Mouse (Mus musculus) intestine, postnatal 0 days (tissue): ENCODE results near the gene Asb8. TPM values are rescaled to one million over a fixed set of nuclear protein-coding genes. Genes with fewer than 3 reads are reported as not detected.

Experiments
- ATAC-seq: fragments of 200-750 bp; cut with Nextera tagmentation; 2 replicates; pipeline ENCODE4 v1.8.0; 2017; ENCODE audit warnings: mild to moderate bottlenecking, moderate TSS enrichment, moderate library complexity
- H3K27ac ChIP-seq: fragments of 300-500 bp; sonication (generic); 2 replicates; pipeline ENCODE4 v1.5.1; 2014; ENCODE audit warnings: mild to moderate bottlenecking, low read depth, low read length, moderate library complexity
- H3K27me3 ChIP-seq: fragments of 300-500 bp; sonication (generic); replicated peaks from 2 replicates; pipeline ENCODE4 v1.6.1; 2014; ENCODE audit warnings: low read length, mixed read lengths; ENCODE audit not compliant: control insufficient read depth, insufficient read depth
- H3K36me3 ChIP-seq: fragments of 300-500 bp; sonication (generic); 2 replicates; pipeline ENCODE4 v1.6.1; 2014; ENCODE audit warnings: mild to moderate bottlenecking, moderate library complexity; ENCODE audit not compliant: control insufficient read depth, insufficient read depth
- H3K4me1 ChIP-seq: fragments of 300-500 bp; sonication (generic); replicated peaks from 2 replicates; pipeline ENCODE4 v1.6.1; 2014; ENCODE audit warnings: antibody characterized with exemption, low read length, mixed read lengths; ENCODE audit not compliant: control insufficient read depth, insufficient read depth
- H3K4me2 ChIP-seq: fragments of 300-500 bp; sonication (generic); replicated peaks from 2 replicates; pipeline ENCODE4 v1.6.1; 2014; ENCODE audit warnings: low read depth, mild to moderate bottlenecking, moderate library complexity
- H3K4me3 ChIP-seq: fragments of 300-500 bp; sonication (generic); 2 replicates; pipeline ENCODE4 v1.5.1; 2014; ENCODE audit warnings: low read depth, low read length
- H3K9ac ChIP-seq: fragments of 300-500 bp; sonication (generic); 2 replicates; pipeline ENCODE4 v1.6.1; 2014; ENCODE audit warnings: mild to moderate bottlenecking, low read depth, low read length
- H3K9me3 ChIP-seq: fragments of 300-500 bp; sonication (generic); 2 replicates; pipeline ENCODE4 v1.6.1; 2016; ENCODE audit warnings: mixed run types; ENCODE audit not compliant: control insufficient read depth
- CTCF ChIP-seq: sonication (generic); IDR thresholded peaks from 2 replicates; pipeline ENCODE4 v1.5.1; 2016; ENCODE audit warnings: low read depth, mild to moderate bottlenecking, control low read depth, antibody characterized with exemption, moderate library complexity
- WGBS: fragments of 180-500 bp; shearing (Covaris S2); extraction: QIAGEN DNeasy Blood & Tissue Kit; methylation state at CpG from one replicate; pipeline ENCODE4 v1.1.7; 2014; 5-methylcytosine and 5-hydroxymethylcytosine counted together
- polyA plus RNA-seq: library from polyadenylated mRNA; unstranded; fragments of >200 nt; fragmentation: Nextera tagmentation; extraction: Ambion mirVana; gene quantifications from 2 replicates; pipeline ENCODE4 v1.2.1, GENCODE M21; 2015

The Asb8 gene
- polyA plus RNA-seq, 1 experiment from 2014 or later: 41.9 TPM

GRCm38 (mm10) chr15:98142515-98142914, 22.9 kb downstream of the Asb8 start:
- Histone ChIP-seq H3K27me3 (no peaks in the 10 kb centered on the region), H3K4me1 (no peaks in the 10 kb centered on the region; the same call in 1 of the 2 replicates), H3K4me2 (no peak overlapping the region), H3K9me3 (no peaks in the 10 kb centered on the region), H3K36me3 (peaks cover 36% of the 10 kb centered on the region), H3K4me3 (no peak overlapping the region), H3K27ac (no peak overlapping the region), H3K9ac (no peak overlapping the region)
- ATAC-seq: no peak
- no peak for TF ChIP-seq CTCF
- whole genome bisulfite sequencing: 87% methylated on average over 10 of the region's 10 CpGs

GRCm38 (mm10) chr15:98140809-98141208, 24.6 kb downstream of the Asb8 start:
- Histone ChIP-seq H3K4me3 (no peak overlapping the region), H3K4me2 (no peak overlapping the region), H3K27ac (no peak overlapping the region), H3K9me3 (no peaks in the 10 kb centered on the region), H3K4me1 (no peaks in the 10 kb centered on the region; the same call in 1 of the 2 replicates), H3K36me3 (peaks cover 50% of the 10 kb centered on the region), H3K9ac (no peak overlapping the region), H3K27me3 (no peaks in the 10 kb centered on the region)
- TF ChIP-seq CTCF: no peak
- no peak for ATAC-seq
- 90% methylated on average over 5 of the region's 5 CpGs for WGBS

- 0 out of 2 replicates have a peak overlapping the region, but pooled peaks have one; percentile 4 for H3K4me2 ChIP-seq
- 36% methylated on average over 7 of the region's 7 CpGs for WGBS
- TF ChIP-seq CTCF: no peak
- H3K9ac ChIP-seq: no peak overlapping the region
- no peaks in the 10 kb centered on the region for H3K9me3 ChIP-seq
- no peak overlapping the region for H3K4me3 ChIP-seq
- no peaks in the 10 kb centered on the region; the same call in 1 of the 2 replicates for H3K4me1 ChIP-seq
- H3K36me3 ChIP-seq: peaks cover 60% of the 10 kb centered on the region
- peak overlapping the region; percentile 41; the same call in 1 of the 2 replicates for H3K27ac ChIP-seq
- no peaks in the 10 kb centered on the region for H3K27me3 ChIP-seq
- ATAC-seq: peak; percentile 84
These were observed 25.7 kb downstream of the Asb8 start for GRCm38 (mm10) chr15:98139763-98140162.

- Histone ChIP-seq H3K4me2 (no peak overlapping the region), H3K27ac (no peak overlapping the region), H3K4me3 (no peak overlapping the region), H3K27me3 (no peaks in the 10 kb centered on the region), H3K36me3 (peaks cover 72% of the 10 kb centered on the region), H3K4me1 (no peaks in the 10 kb centered on the region; the same call in 1 of the 2 replicates), H3K9me3 (no peaks in the 10 kb centered on the region), H3K9ac (no peak overlapping the region)
- 85% methylated on average over 9 of the region's 9 CpGs for WGBS
- ATAC-seq: no peak
- no peak for TF ChIP-seq CTCF
These were observed 28.6 kb downstream of the Asb8 start for GRCm38 (mm10) chr15:98136871-98137270.

DNA sequence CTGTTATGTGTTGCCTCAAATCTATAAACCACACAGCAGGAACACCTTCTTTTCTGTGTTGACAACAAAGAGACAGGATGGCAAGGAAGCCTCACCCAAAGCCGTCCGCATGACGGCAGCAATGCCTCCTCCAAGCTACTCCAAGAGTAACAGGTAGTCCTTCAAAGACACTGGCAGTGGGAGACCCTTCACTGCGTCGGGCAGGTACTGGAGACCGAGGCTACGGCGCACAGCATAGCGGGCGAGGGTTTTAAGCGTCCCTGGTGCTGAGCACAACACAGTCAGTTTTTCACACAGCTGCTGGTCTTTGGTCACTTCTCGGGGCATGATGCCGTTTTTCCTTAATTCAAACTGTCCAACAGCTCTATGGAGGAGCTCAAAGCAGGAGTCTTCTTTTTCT, 29.8 kb downstream of the Asb8 start:
- TF ChIP-seq CTCF: no peak
- H3K4me3 ChIP-seq: no peak overlapping the region
- H3K36me3 ChIP-seq: peaks cover 61% of the 10 kb centered on the region

DNA sequence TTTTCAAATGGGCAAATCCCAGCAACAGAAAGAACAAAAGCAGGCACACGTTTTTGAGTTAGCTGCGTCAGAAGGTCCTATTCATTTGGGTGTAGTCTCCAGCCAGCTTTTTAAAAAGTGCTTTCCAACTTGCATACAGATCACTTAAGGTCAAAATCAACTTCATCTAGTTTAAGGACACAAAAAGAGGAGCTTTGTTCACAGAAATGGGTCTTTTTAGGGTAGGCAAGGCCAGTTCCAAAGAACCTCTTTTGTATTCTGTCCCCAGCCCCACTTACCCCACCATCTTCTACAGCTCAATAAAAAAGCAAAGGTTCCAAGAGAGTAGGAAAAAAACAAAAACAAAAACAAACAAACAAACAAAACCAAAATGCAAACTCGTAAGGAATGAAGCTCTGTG, 30.8 kb downstream of the Asb8 start:
- Histone ChIP-seq H3K9me3 (no peaks in the 10 kb centered on the region), H3K4me1 (no peaks in the 10 kb centered on the region; the same call in 1 of the 2 replicates), H3K4me2 (no peak overlapping the region), H3K27me3 (no peaks in the 10 kb centered on the region), H3K27ac (no peak overlapping the region), H3K9ac (no peak overlapping the region), H3K36me3 (peaks cover 61% of the 10 kb centered on the region), H3K4me3 (no peak overlapping the region)
- TF ChIP-seq CTCF: no peak
- WGBS: 89% methylated on average over 3 of the region's 3 CpGs
- no peak for ATAC-seq

More for the DNA sequence above, 29.8 kb downstream of the Asb8 start:
- 93% methylated on average over 13 of the region's 13 CpGs for WGBS
- Histone ChIP-seq H3K27ac (no peak overlapping the region), H3K27me3 (no peaks in the 10 kb centered on the region), H3K9ac (no peak overlapping the region), H3K4me2 (no peak overlapping the region), H3K4me1 (no peaks in the 10 kb centered on the region; the same call in 1 of the 2 replicates), H3K9me3 (no peaks in the 10 kb centered on the region)
- ATAC-seq: no peak

GRCm38 (mm10) chr15:98134034-98134433, 31.4 kb downstream of the Asb8 start:
- Histone ChIP-seq H3K27me3 (no peaks in the 10 kb centered on the region), H3K9ac (no peak overlapping the region), H3K4me1 (no peaks in the 10 kb centered on the region), H3K36me3 (peaks cover 58% of the 10 kb centered on the region), H3K9me3 (no peaks in the 10 kb centered on the region), H3K4me3 (no peak overlapping the region), H3K27ac (no peak overlapping the region), H3K4me2 (no peak overlapping the region)
- WGBS: 92% methylated on average over 4 of the region's 4 CpGs
- no peak for TF ChIP-seq CTCF
- ATAC-seq: no peak
